Mouse (Mus musculus): ENCODE data around the gene Dennd2d.
A peak's percentile ranks its signal among the peaks of the same experiment; 100 is the strongest.

Gene Dennd2d

GRCm38 (mm10) chr3:106482281-106483081, at the start of gene Dennd2d:
Gene Dennd2d, plus strand, starts transcription at chr3:106482405.
- peak; percentile 16 for DNase-seq (ENCODE audit: low read depth, low spot score)

GRCm38 (mm10) chr3:106448571-106448970, 33.6 kb upstream of the Dennd2d start:
- peak; percentile 58 for DNase-seq (ENCODE audit: low read depth, low spot score)

- no peak for DNase-seq (ENCODE audit: low read depth, low spot score)
Measured at GRCm38 (mm10) chr3:106448995-106449394, 33.2 kb upstream of the Dennd2d start.

GRCm38 (mm10) chr3:106449567-106449966, 32.6 kb upstream of the Dennd2d start:
- DNase-seq (ENCODE audit: low read depth, low spot score), result no peak

GRCm38 (mm10) chr3:106452616-106453015, 29.6 kb upstream of the Dennd2d start:
- no peak for DNase-seq (ENCODE audit: low read depth, low spot score)

- DNase-seq (ENCODE audit: low read depth, low spot score), result no peak
Measured at GRCm38 (mm10) chr3:106457298-106457869, 24.8 kb upstream of the Dennd2d start.

GRCm38 (mm10) chr3:106462059-106462470, 20.1 kb upstream of the Dennd2d start:
- no peak for DNase-seq (ENCODE audit: low read depth, low spot score)

- no peak for DNase-seq (ENCODE audit: low read depth, low spot score)
Measured at GRCm38 (mm10) chr3:106462493-106462892, 19.7 kb upstream of the Dennd2d start.

- DNase-seq (ENCODE audit: low read depth, low spot score), result no peak
Measured at GRCm38 (mm10) chr3:106464750-106465149, 17.5 kb upstream of the Dennd2d start.

- no peak for DNase-seq (ENCODE audit: low read depth, low spot score)
Measured at GRCm38 (mm10) chr3:106474210-106474609, 8.0 kb upstream of the Dennd2d start.

- no peak for DNase-seq (ENCODE audit: low read depth, low spot score)
Measured at GRCm38 (mm10) chr3:106476863-106477262, 5.3 kb upstream of the Dennd2d start.

GRCm38 (mm10) chr3:106483297-106483696, 1.1 kb downstream of the Dennd2d start:
- DNase-seq (ENCODE audit: low read depth, low spot score), result no peak

GRCm38 (mm10) chr3:106483796-106484405, 1.7 kb downstream of the Dennd2d start:
- DNase-seq (ENCODE audit: low read depth, low spot score), result no peak

GRCm38 (mm10) chr3:106484861-106485260, 2.7 kb downstream of the Dennd2d start:
- no peak for DNase-seq (ENCODE audit: low read depth, low spot score)

GRCm38 (mm10) chr3:106485810-106486209, 3.6 kb downstream of the Dennd2d start:
- no peak for DNase-seq (ENCODE audit: low read depth, low spot score)

- no peak for DNase-seq (ENCODE audit: low read depth, low spot score)
Measured at GRCm38 (mm10) chr3:106487551-106487950, 5.3 kb downstream of the Dennd2d start.

GRCm38 (mm10) chr3:106490239-106490638, 8.0 kb downstream of the Dennd2d start:
- DNase-seq (ENCODE audit: low read depth, low spot score), result no peak

- no peak for DNase-seq (ENCODE audit: low read depth, low spot score)
Measured at GRCm38 (mm10) chr3:106492723-106493122, 10.5 kb downstream of the Dennd2d start.

GRCm38 (mm10) chr3:106493202-106493601, 11.0 kb downstream of the Dennd2d start:
- no peak for DNase-seq (ENCODE audit: low read depth, low spot score)

GRCm38 (mm10) chr3:106493882-106494281, 11.7 kb downstream of the Dennd2d start:
- DNase-seq (ENCODE audit: low read depth, low spot score), result no peak

GRCm38 (mm10) chr3:106494417-106494950, 12.3 kb downstream of the Dennd2d start:
- DNase-seq (ENCODE audit: low read depth, low spot score), result no peak

- no peak for DNase-seq (ENCODE audit: low read depth, low spot score)
Measured at GRCm38 (mm10) chr3:106495346-106496044, 13.3 kb downstream of the Dennd2d start.

All from R1 (cell line).